Mouse (Mus musculus): ENCODE data around the gene Prcd. TPM values are rescaled to one million over a fixed set of nuclear protein-coding genes. Genes with fewer than 3 reads are reported as not detected.
A peak's percentile ranks its signal among the peaks of the same experiment; 100 is the strongest.
"Not testable (repeated sequence)": the region's sequence is repeated elsewhere in the genome, so short reads cannot be mapped to it uniquely, and the experiment has no call there.

Prcd gene
- polyA plus RNA-seq, 1 experiment from 2014 or later, result 0.86 TPM

DNA sequence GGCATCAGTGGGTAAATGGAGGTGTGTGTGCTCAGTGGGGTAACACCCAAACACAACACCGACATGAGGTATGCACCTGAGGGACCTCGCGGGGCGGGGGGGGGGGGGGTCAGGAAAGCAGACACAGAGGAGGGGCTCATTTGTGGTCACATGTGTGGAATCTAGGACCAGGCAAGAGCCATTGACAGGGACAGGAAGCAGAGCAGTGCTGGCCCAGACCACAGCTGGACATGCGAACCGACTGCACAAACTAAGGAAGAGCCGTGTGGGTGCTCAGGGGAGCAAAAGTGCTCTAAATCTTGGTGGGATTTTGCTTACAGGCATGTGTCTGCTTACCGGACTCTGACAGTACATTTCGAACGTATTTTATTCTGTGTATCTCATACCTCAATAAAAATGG is 12.0 kb downstream of the Prcd start:
- ATAC-seq (ENCODE audit: insufficient number of reproducible peaks, insufficient read depth, low FRiP score, low TSS enrichment), result no peak
- WGBS, result 54% methylated on average over 9 of the region's 10 CpGs
- Histone ChIP-seq H3K27ac (no peak overlapping the region), H3K4me2 (replicated peaks) (no peak overlapping the region), H3K4me1 (peaks cover 52% of the 10 kb centered on the region), H3K36me3 (no peaks in the 10 kb centered on the region), H3K9ac (no peak overlapping the region), H3K4me3 (no peak overlapping the region), H3K9me3 (no peaks in the 10 kb centered on the region), H3K27me3 (peaks cover 11% of the 10 kb centered on the region; the same call in 1 of the 2 replicates)

DNA sequence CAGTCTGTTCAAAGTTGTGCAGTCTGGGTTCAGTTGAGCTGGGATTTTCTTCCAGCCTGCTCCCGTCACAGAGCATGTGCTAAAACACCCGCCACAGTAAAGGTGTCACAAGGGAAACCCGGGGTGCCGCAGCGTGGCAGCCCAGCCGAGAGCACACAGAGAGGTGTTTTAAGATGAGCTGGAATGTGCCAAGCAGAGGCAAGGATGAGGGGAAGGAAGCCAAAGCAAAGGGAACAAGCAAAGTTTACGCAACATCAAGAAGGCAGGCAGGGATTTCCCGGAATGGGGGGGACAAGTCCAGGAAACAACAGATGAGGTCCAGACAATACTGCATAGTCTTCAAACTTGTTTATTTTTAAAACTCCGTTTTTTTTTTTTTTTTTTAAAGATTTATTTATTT is 13.2 kb downstream of the Prcd start:
- no peak overlapping the region for H3K9ac ChIP-seq
- peaks cover 45% of the 10 kb centered on the region for H3K4me1 ChIP-seq
- peaks cover 11% of the 10 kb centered on the region; the same call in 1 of the 2 replicates for H3K27me3 ChIP-seq
- no peaks in the 10 kb centered on the region for H3K36me3 ChIP-seq
- H3K9me3 ChIP-seq, result no peaks in the 10 kb centered on the region
- H3K4me2 ChIP-seq (replicated peaks), result no peak overlapping the region
- WGBS, result 74% methylated on average over 9 of the region's 9 CpGs
- no peak for ATAC-seq (ENCODE audit: insufficient number of reproducible peaks, insufficient read depth, low FRiP score, low TSS enrichment)
- no peak overlapping the region for H3K27ac ChIP-seq
- no peak overlapping the region for H3K4me3 ChIP-seq

DNA sequence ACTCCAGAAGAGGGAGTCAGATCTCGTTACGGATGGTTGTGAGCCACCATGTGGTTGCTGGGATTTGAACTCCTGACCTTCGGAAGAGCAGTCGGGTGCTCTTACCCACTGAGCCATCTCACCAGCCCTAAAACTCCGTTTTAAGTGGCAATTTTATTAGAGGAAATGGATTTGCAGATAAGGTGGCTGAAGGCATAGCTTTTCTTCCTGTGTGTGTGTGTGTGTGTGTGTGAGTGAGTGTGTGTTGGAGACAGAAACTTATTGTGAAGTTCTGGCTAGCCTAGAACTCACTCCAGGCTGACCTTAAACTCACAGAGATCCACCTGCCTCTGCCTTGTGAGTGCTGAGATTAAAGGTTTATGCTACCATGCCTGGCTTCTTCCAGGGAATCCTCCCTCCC is 13.7 kb downstream of the Prcd start:
- 82% methylated on average over 5 of the region's 5 CpGs for WGBS
- Histone ChIP-seq H3K27me3 (peaks cover 11% of the 10 kb centered on the region; the same call in 1 of the 2 replicates), H3K4me1 (peaks cover 40% of the 10 kb centered on the region)
- not testable (repeated sequence) for H3K36me3 ChIP-seq; H3K9ac ChIP-seq; H3K9me3 ChIP-seq; H3K4me2 ChIP-seq (replicated peaks); ATAC-seq (ENCODE audit: insufficient number of reproducible peaks, insufficient read depth, low FRiP score, low TSS enrichment); H3K27ac ChIP-seq; H3K4me3 ChIP-seq

DNA sequence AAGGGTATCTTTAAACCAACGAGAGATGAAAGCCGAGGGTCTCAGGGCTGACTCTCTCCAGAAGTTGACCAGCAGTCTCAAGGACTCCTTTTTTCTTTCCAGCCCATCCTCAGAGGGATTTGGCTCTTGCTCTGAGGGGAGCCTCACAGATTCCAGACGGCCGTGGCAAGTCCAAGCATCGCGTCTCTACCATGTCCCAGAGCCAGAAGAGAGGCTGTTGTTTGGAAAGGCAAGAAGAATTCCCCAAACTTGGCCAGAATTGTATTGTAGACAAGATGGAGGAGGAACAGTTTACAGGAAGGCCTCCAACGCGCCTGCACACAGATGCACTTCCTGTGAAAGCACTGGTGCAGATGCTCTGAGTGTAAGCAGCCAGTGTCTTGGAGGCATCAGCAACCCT is 14.6 kb downstream of the Prcd start:
- Histone ChIP-seq H3K9me3 (no peaks in the 10 kb centered on the region), H3K27ac (no peak overlapping the region), H3K4me1 (peaks cover 39% of the 10 kb centered on the region), H3K9ac (no peak overlapping the region), H3K36me3 (peaks cover under 1% of the 10 kb centered on the region; the same call in 1 of the 2 replicates), H3K4me2 (replicated peaks) (no peak overlapping the region), H3K27me3 (peaks cover 6% of the 10 kb centered on the region; the same call in 1 of the 2 replicates), H3K4me3 (no peak overlapping the region)
- ATAC-seq (ENCODE audit: insufficient number of reproducible peaks, insufficient read depth, low FRiP score, low TSS enrichment), result no peak
- WGBS, result 79% methylated on average over 8 of the region's 8 CpGs

DNA sequence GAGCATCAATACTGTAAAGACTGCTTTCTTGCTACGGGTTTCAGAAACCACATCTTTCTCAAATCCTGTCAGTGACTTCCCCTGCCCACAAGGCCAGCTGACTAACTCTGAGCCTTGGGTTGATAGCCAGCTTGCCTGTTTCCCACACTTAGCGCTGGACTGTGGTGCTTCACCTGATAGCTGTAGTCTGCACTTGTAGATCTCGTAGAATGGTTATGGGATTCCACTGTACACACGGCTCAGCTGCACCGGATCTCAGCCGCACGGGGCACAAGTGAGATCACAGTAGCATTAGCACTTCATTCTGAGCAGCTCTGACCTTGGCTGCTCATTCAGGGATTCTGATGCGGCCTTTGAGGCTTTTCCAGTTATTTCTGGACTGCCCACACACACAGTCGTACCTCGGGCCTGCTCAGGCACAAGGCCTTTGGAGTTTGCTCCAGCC is 15.1 kb downstream of the Prcd start:
- Histone ChIP-seq H3K27me3 (0 out of 2 replicates have a peak, but pooled peaks cover 2% of the 10 kb centered on the region), H3K4me2 (replicated peaks) (no peak overlapping the region), H3K27ac (no peak overlapping the region), H3K9ac (no peak overlapping the region), H3K4me1 (peaks cover 40% of the 10 kb centered on the region), H3K4me3 (no peak overlapping the region), H3K9me3 (no peaks in the 10 kb centered on the region), H3K36me3 (peaks cover 5% of the 10 kb centered on the region)
- ATAC-seq (ENCODE audit: insufficient number of reproducible peaks, insufficient read depth, low FRiP score, low TSS enrichment), result no peak
- 81% methylated on average over 10 of the region's 10 CpGs for WGBS

DNA sequence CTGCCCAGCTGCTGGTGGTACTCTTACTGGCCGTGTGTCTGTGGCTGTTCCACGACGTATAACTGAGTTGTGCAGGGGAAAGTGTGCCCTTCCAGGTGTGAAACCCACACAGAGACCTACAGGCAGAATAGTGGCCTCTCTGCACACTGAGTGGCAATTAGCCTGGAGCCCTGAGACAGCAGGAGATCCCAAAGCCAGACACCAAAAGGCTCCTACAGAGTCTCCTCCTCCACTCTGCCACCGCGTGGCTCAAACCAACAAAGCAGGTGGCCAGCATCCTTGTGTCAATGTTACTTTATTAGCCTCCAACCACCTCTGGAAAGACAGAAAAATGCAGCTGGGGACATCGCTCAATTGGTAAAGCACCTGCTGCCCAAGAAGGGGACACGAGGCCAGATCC is 15.5 kb downstream of the Prcd start:
- H3K27me3 ChIP-seq, result no peaks in the 10 kb centered on the region
- no peak overlapping the region for H3K4me2 ChIP-seq (replicated peaks)
- no peak overlapping the region for H3K9ac ChIP-seq
- no peaks in the 10 kb centered on the region for H3K9me3 ChIP-seq
- WGBS, result 41% methylated on average over 7 of the region's 7 CpGs
- ATAC-seq (ENCODE audit: insufficient number of reproducible peaks, insufficient read depth, low FRiP score, low TSS enrichment), result no peak
- H3K27ac ChIP-seq, result no peak overlapping the region
- peaks cover 10% of the 10 kb centered on the region for H3K36me3 ChIP-seq
- no peak overlapping the region for H3K4me3 ChIP-seq
- peaks cover 39% of the 10 kb centered on the region for H3K4me1 ChIP-seq

DNA sequence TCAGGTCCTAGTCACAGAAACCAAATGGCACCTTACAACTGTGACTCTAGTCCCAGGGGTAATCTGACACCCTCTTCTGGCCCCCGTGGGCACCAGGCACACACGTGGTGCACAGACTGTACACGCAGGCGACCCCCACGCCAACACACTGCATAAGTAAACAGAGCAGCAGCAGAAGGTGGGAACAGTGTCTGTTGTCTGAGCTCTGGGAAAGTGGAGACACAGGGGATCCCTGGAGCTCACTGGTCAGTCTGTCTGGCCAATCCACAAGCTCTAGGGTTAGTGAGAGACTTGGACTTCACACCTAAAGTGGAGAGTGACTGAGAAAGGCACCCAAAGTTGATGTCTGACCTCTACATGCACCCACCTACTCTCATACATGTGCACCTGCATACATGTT is 16.0 kb downstream of the Prcd start:
- ATAC-seq (ENCODE audit: insufficient number of reproducible peaks, insufficient read depth, low FRiP score, low TSS enrichment), result no peak
- Histone ChIP-seq H3K4me2 (replicated peaks) (no peak overlapping the region), H3K36me3 (peaks cover 14% of the 10 kb centered on the region), H3K27ac (no peak overlapping the region), H3K27me3 (no peaks in the 10 kb centered on the region), H3K4me3 (no peak overlapping the region), H3K9me3 (no peaks in the 10 kb centered on the region), H3K4me1 (peaks cover 37% of the 10 kb centered on the region), H3K9ac (no peak overlapping the region)
- 38% methylated on average over 5 of the region's 5 CpGs for WGBS

DNA sequence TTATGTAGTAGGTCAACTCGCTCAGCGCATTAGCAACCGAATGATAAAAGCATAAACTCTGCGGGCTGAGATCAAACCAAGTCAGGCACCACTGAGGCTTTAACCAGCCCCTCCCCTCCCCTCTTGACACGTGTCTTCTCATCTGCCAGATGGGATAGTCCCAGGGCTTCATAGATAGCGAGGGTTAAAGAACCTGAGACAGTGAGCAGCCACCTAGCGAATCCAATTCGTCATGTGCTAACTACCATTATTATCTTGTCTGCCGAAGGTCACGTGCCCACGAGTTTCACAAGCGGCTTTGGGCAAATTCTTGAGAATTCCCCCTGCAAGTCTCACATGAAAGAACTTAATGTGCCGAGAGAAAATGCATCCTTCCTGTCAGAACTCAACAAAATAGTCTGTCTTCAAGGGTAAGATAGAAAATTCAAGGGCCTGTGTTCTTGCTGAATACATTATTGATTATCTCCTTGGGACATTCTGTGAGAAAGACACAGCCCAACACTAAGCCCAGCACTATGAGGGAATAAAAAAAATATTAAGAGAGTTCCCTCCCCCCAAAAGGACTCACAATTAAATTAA is 16.5 kb downstream of the Prcd start:
- Histone ChIP-seq H3K4me1 (peaks cover 40% of the 10 kb centered on the region), H3K27ac (no peak overlapping the region), H3K27me3 (no peaks in the 10 kb centered on the region), H3K4me2 (replicated peaks) (no peak overlapping the region), H3K4me3 (no peak overlapping the region), H3K36me3 (peaks cover 20% of the 10 kb centered on the region), H3K9me3 (no peaks in the 10 kb centered on the region), H3K9ac (no peak overlapping the region)
- no peak for ATAC-seq (ENCODE audit: insufficient number of reproducible peaks, insufficient read depth, low FRiP score, low TSS enrichment)
- WGBS, result 46% methylated on average over 13 of the region's 13 CpGs

DNA sequence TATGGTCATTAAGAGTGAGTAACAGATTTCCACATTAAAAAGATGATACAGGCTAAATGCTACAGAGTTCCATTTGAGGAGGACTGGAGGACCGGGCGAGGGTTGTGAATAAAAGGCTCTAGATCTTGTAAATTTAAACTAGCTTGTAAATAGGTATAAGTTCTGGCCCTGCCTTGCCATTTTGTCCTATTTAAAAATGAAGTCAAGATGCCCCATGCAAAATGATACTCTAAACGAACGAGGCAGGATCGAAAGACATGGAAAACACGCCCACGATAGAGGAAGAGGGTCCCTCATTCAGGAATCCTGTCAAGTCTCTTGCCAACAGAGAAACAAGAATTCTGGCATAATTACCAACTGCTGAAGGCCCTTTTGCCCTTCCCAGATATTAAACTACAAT is 17.1 kb downstream of the Prcd start:
- ATAC-seq (ENCODE audit: insufficient number of reproducible peaks, insufficient read depth, low FRiP score, low TSS enrichment), result no peak
- H3K4me3 ChIP-seq, result no peak overlapping the region
- peaks cover 36% of the 10 kb centered on the region for H3K4me1 ChIP-seq
- no peak overlapping the region for H3K27ac ChIP-seq
- H3K9ac ChIP-seq, result no peak overlapping the region
- H3K36me3 ChIP-seq, result peaks cover 25% of the 10 kb centered on the region
- H3K9me3 ChIP-seq, result no peaks in the 10 kb centered on the region
- H3K27me3 ChIP-seq, result no peaks in the 10 kb centered on the region
- WGBS, result 71% methylated on average over 7 of the region's 7 CpGs
- peak overlapping the region; percentile 79; the same call in 1 of the 2 replicates for H3K4me2 ChIP-seq (replicated peaks)

DNA sequence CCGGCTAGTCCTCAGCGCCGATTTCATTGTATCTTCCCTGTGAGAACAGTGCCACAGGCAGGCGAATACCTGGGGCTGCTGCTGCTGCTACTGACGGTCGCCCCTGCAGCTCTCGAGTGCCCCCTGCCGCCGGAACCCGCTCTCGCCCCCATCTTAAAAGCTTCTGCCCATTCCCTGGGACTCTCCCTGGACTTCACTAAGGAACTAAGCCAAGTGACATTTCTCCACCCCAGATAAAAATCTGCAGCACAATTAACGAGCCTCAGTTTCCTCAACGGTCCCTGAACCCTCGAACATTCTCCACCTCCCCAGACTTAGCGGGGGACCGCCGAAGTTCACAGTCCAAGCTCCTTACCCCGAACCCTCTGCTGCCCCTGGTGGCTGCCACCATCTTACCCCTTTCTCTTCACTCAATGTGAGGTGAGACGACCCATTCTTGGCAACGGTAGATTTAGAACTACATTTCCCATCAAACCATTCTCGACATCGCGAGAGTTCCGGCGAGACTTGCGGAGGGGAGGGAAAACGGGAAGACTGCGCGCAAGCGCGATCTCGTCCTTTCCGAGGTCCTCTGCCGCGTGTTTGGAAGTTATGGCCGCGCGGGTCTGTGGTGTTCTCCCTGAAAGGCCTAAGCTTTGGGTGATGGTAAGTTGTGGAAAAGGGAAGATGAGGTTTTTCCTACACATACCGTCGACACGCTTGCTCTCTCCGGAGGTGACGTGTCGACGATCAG is 17.9 kb downstream of the Prcd start:
- WGBS, result 1% methylated on average over 45 of the region's 45 CpGs
- H3K27ac ChIP-seq, result peak overlapping the region; percentile 24

DNA sequence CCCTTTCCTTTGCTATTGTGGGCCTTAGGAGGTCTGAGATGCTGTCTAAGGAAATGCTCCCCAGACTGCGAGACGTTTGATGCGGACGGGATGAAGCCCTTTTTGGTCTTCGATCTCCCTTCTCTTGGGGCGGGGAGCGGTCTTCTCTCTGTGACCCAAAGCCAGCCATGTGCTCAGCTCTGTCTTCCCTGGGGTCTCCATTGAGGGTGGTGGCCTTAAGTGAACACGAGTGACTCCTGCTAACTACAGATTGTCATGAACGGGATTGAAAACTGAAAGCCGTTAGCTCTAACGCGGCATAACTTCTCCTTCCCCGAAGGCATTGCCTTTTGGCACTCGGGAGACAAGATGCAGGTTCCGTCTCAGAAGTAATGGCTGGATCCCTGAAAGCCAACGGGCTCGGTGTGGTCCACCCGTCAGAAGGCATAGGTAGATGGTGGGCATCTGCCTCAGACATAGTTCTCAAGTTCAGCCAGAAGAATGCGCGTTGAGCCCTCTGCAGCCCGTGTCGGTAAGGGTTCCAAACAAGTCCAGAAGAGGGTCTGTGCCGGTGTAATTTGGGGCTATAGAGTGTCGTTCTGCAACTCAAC is 18.6 kb downstream of the Prcd start:
- H3K4me1 ChIP-seq, result peaks cover 33% of the 10 kb centered on the region
- H3K9ac ChIP-seq, result peak overlapping the region; percentile 87
- H3K27ac ChIP-seq, result peak overlapping the region; percentile 42
- WGBS, result under 1% methylated on average over 24 of the region's 24 CpGs
- peak overlapping the region; percentile 90 for H3K4me3 ChIP-seq
- H3K27me3 ChIP-seq, result no peaks in the 10 kb centered on the region
- ATAC-seq (ENCODE audit: insufficient number of reproducible peaks, insufficient read depth, low FRiP score, low TSS enrichment), result no peak
- peak overlapping the region; percentile 79 for H3K4me2 ChIP-seq (replicated peaks)
- H3K9me3 ChIP-seq, result no peaks in the 10 kb centered on the region
- peaks cover 41% of the 10 kb centered on the region for H3K36me3 ChIP-seq

More for the DNA sequence above, 17.9 kb downstream of the Prcd start:
- Histone ChIP-seq H3K36me3 (peaks cover 34% of the 10 kb centered on the region), H3K4me3 (peak overlapping the region; percentile 90), H3K9me3 (no peaks in the 10 kb centered on the region), H3K9ac (peak overlapping the region; percentile 87), H3K4me1 (peaks cover 33% of the 10 kb centered on the region), H3K4me2 (replicated peaks) (peak overlapping the region; percentile 79), H3K27me3 (no peaks in the 10 kb centered on the region)
- ATAC-seq (ENCODE audit: insufficient number of reproducible peaks, insufficient read depth, low FRiP score, low TSS enrichment), result peak; percentile 80

DNA sequence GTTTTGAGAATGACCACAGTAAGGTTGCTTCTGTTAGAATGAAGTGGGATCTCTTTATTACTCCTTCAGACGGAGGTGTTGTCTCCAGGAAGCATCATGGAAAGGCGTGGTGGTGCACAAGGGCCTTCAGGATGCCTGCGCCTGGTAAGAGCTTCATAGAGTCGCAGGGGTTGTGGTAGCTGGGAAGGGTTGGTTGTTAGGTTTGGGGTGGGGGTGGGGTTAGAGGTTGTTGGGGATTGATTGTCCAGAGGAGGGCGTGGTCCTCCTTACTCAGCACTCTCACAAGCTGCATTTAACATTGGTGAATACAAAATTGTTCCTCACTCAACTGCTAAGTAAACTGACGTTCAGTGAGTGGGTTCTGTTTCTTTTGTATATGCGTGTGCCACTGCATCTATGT is 19.3 kb downstream of the Prcd start:
- no peak for ATAC-seq (ENCODE audit: insufficient number of reproducible peaks, insufficient read depth, low FRiP score, low TSS enrichment)
- Histone ChIP-seq H3K4me1 (peaks cover 33% of the 10 kb centered on the region), H3K9me3 (no peaks in the 10 kb centered on the region), H3K36me3 (peaks cover 44% of the 10 kb centered on the region), H3K27ac (peak overlapping the region; percentile 42; the same call in 1 of the 2 replicates), H3K4me3 (peak overlapping the region; percentile 90), H3K27me3 (no peaks in the 10 kb centered on the region), H3K4me2 (replicated peaks) (peak overlapping the region; percentile 79), H3K9ac (peak overlapping the region; percentile 87)
- WGBS, result 17% methylated on average over 7 of the region's 7 CpGs

Data from embryonic facial prominence, embryonic 12.5 days (tissue).